Mouse (Mus musculus) brain, embryonic 14.5 days (tissue): ENCODE measurements at regions not wholly inside any gene's neighbourhood (a gene's known extent, or its start where the extent isn't known, plus 50 kb on each side); places are given as distances from the start of the nearest gene placed in this dataset.

Experiments used
- DNase-seq: peaks from one replicate; pipeline ENCODE4 v3.0.0-alpha.2; 2011; ENCODE audit warnings: low read depth
- CTCF ChIP-seq: fragments of 200-500 bp; IDR thresholded peaks from 2 replicates; pipeline ENCODE4 v1.5.1; 2012; ENCODE audit warnings: inconsistent platforms, mild to moderate bottlenecking, moderate library complexity, borderline replicate concordance; ENCODE audit not compliant: insufficient read depth, insufficient read length; ENCODE audit errors: extremely low read depth
- POLR2A ChIP-seq: fragments of 200-500 bp; IDR thresholded peaks from 2 replicates; pipeline ENCODE4 v1.6.1; 2012; ENCODE audit warnings: mild to moderate bottlenecking, inconsistent platforms, borderline replicate concordance; ENCODE audit not compliant: poor library complexity, insufficient read depth, insufficient read length, severe bottlenecking; ENCODE audit errors: extremely low read depth

DNA sequence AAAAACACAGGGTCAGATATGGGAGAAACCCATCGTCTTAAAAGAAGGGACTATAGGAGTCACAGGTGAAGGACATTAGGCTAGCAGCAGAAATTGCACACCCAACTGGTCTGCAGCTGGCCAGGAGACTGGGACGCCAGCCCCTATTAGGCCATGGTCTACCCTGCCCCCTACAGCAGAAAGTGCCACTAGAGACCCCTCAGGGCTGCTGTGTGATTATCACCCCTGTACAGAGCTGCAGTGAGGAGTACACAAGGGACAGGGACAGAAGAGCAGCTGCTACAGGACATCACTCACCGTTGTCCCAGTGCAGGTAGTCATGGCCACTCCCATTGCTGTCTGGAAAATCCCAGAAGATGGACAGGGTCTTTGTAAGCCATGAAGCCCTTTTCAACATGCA lies 157.9 kb upstream of the Agap1 start:
- DNase-seq, result no peak
- TF ChIP-seq POLR2A (no peak), CTCF (no peak)

DNA sequence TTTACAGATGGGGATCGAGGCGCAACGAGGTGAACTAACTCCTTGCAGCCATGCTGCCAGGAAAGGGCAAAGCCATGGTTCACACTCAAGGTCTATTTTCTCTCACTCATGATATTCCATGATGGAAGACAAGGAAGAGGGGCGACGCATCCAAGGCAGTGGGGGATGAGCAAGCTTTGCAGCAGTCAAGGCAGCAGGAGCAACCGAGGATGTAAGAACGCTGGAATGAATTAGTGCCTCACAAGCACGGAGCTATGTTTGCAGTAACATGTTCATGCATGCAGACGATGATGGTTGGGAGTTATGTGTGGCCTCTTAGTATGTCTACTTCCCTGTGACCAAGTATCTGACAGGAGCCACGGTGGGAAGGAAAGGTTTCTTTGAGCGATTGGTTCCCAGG lies 156.8 kb upstream of the Agap1 start:
- TF ChIP-seq CTCF, result no peak
- no peak for TF ChIP-seq POLR2A
- DNase-seq, result no peak

DNA sequence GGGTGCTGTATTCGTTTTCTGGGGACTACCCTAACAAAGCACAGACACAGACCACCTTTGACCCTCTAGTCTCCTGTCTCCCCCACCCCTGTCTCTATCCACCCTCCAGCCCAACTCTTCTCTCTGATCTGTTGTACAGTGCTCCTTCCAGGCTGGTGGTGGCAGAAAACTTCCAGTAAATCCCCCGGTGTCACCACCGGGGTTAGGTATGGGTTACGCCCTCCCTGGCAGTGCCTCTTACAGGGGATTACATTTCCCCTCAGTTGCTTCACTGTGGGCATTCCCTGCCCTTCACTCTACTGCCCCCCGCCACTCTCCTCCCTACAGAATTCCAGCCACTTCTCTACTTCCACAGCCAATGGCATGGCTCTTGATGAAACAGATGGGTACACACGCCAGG lies 153.5 kb upstream of the Agap1 start:
- TF ChIP-seq POLR2A (no peak), CTCF (no peak)
- DNase-seq, result no peak

DNA sequence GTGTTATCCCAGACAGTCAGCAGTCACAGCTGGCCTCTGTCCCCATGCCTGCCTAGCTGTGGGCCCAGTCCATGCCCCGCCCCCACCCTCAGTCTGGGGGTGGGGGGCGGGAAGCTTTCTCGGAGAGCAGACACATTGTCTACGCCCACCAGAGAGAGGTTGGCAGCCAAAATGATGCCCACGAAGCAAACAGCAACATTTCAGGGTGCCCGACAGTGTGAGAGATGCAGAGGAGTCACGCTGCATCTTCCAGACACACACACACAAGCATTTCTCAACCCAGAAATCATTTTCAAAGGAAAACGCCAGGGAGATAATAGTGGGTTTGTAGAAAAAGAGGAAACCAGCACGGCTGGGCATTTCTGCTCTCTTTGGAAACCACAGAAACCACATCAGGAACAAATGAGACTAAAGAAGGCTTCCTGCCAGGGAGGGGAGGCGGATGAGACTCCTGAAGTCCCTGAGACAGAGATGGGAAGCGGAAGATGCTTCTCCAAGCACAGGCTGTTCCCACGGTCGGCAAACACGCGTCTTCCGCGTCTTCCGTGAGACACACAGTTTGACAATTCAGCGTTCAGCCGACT lies 152.1 kb upstream of the Agap1 start:
- no peak for TF ChIP-seq CTCF
- TF ChIP-seq POLR2A, result no peak

DNA sequence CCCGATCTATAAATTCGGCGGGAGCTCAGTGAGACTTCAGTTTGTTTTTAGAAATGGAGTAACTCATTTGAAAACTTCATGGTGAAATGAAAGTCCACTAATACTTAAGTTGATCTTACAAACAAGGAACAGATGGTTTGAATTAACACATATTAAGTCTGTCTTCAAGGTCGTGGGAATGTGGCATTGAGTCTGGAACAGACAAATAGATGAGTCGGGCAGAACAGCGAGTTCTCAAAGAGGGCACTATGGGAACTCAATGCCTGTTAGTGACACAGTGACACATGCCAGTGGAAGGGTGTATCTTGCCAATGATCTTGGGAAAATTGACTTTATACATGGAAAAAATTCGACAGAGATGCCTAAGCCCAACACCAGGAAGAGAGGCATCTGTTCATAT lies 149.4 kb upstream of the Agap1 start:
- no peak for DNase-seq
- no peak for TF ChIP-seq POLR2A
- no peak for TF ChIP-seq CTCF

More for the DNA sequence above, 152.1 kb upstream of the Agap1 start:
- DNase-seq, result peak; percentile 59

DNA sequence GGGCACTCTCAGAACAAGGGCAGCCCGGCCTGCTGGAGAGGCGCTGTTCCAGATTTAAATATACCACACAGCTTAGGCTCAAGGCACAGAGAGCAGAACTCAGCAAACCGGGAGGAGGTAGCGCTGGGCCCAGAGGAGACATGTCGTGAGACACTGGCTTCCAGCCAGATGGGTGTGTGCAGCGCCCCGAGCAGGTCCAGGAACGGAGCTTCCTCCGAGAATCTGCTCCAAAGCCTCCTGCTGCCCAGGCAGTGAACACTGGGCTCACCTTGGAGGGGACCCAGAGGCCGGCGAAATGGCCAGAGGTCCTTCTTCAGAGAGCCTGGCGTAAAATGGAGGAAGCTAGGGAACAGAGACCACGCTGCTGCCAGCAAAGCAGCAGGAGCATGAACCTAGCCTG lies 145.8 kb upstream of the Agap1 start:
- no peak for TF ChIP-seq POLR2A
- TF ChIP-seq CTCF, result no peak
- DNase-seq, result peak; percentile 79

DNA sequence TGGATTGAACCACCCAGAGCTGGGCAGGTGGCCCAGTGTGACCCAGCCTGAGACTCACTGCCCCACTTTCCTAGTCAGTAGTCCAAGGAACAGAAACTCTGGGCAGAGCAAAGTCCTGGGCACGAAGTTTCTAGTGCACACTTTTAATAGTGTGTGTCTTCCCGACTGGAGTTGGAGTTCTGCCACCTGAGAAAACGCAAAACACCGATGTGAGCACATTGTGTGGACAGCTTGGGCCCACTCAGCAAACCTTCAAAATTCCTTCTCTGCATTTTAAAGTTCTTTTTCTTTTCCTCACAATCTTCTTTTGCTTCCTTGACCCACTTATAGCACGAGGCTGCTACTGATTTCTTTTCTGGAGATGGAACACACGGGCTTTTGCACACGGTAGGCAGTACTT lies 141.5 kb upstream of the Agap1 start:
- DNase-seq, result no peak
- no peak for TF ChIP-seq POLR2A
- TF ChIP-seq CTCF, result no peak

DNA sequence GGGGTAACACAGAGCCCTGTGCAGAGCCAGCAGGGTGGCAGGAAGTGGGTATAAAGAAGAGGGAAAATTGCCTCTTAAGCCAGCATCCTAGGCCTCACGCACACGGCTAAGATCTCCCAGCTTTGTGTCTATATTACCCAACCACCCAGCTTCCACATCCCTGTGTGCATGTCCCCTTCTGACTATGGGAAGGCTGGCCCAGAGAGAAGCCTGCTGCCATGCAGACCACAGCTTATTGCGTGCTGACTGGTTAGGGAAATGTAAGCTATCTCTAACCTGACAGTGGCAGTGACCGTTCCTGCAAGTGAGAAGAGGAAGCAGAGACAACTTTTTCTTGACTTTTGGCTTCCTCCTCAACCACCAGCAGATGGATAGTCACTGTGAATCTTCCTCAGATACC lies 136.7 kb upstream of the Agap1 start:
- no peak for DNase-seq
- no peak for TF ChIP-seq CTCF
- TF ChIP-seq POLR2A, result no peak

DNA sequence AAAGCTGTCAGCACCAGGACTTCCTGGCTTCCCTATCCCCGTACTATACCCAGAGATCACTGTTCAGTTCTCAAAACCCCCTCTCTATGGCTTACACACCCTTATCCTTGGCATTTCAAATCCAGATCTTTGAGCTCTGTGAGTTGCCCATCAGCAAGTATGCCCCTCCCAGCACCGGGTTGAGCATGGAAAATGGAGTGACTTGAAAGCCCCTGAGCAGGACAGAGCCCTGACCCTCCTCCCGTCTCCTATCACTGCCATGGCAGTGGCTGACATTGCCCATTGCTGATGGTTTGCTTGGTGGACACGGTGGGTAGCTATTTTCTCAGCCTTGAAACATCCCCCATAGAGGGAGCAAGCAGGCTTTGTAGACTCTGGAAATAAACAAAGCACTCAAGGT lies 135.9 kb upstream of the Agap1 start:
- TF ChIP-seq POLR2A, result no peak
- no peak for TF ChIP-seq CTCF

DNA sequence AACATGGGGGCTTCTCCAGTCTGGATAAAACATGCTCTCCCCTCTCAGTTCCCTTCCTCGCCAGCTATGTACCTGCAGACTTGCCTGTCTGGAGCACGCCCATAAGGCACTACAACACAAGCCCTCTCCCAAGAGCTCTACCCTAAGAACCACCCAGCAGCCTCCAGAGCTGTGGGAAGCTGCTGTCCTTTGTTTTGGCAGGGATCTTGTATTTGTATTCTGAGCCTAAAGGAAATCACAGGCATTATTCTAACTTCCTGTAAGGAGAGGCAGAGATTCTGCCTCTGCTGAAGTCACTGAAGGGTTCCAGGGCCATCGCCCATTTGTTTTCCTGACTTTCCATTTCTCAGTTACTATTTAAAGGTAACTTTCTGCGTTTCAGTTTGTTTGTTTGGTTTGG lies 132.0 kb upstream of the Agap1 start:
- DNase-seq, result no peak
- TF ChIP-seq CTCF (no peak), POLR2A (no peak)

More for the DNA sequence above, 135.9 kb upstream of the Agap1 start:
- DNase-seq, result no peak

DNA sequence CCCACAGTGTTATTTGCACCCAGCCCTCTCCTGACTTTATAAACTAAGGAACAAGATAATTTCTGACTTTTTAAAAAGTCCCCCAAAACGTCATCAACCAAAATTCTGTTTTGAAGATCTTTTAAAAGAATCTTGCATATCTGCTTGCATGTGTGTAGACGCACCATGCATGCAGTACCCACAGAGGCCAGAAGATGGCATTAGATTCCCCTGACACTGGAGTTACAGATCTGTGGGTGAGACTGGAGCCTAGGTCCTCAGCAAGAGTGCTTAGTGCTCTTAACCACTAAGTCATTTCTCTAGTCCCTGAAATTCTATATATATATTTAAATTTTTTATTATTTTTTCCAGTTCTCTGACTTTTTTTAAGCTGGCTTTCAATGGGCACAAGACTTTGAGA lies 131.5 kb upstream of the Agap1 start:
- TF ChIP-seq CTCF (peak; percentile 62; the same call in 1 of the 2 replicates), POLR2A (no peak)
- DNase-seq, result peak; percentile 67

DNA sequence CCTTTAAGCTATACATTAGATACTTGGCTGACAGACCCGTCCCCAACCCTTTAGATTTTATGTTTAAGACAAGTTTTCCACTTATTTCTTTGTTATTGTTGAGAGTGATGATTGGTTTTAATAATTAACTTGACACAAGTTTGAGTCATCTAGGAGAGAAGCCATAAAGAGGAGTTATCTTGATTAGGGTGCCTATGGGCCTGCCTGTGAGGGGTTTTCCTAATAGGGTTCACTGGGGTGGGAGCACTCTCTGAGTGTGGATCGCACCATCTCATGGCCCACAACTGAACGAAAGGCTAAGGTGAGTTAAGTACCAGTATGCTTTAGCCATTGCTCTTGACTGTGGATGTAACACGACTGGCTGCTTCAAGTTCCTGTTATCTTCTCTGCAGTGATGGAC lies 123.3 kb upstream of the Agap1 start:
- TF ChIP-seq CTCF, result no peak
- no peak for TF ChIP-seq POLR2A
- no peak for DNase-seq

DNA sequence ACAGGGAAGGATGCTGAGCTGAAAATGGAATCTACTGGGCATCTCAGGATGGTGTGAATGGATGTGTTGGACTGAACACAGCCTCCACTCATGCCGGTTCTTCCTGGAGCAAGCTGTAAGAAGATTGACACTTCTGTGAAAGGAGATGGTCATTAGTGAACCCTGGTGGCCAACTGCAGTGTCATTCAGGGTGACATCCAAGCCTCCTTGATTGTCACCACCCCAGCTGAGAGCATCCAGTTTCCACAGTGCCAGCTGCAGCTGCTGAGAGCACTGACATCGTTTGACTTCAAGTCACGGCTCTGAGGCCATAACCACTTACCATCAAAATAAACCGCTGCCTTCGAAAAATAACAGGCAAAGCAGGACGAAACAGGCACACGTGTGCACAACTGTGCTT lies 121.9 kb upstream of the Agap1 start:
- TF ChIP-seq POLR2A (no peak), CTCF (no peak)
- DNase-seq, result peak; percentile 57

DNA sequence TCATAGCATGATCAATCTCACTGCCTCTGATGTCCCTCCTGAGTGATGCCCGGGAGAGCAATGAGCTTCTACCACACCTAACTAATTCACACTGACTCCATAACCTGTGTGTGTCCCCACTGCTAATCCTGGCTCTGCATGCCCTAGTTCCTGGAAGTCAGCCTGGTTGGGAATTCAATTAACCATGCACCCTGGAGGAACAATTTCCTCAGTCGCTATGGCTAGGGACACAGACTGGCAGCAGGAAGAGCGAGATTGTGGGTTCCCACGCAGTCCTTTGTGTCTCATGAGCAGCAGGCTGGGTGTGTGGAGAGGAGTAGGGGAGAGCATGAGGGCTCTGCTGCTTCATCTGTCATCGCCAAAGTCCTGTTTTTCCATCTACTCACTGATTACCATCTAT lies 116.7 kb upstream of the Agap1 start:
- DNase-seq, result no peak
- TF ChIP-seq POLR2A, result no peak
- TF ChIP-seq CTCF, result no peak

DNA sequence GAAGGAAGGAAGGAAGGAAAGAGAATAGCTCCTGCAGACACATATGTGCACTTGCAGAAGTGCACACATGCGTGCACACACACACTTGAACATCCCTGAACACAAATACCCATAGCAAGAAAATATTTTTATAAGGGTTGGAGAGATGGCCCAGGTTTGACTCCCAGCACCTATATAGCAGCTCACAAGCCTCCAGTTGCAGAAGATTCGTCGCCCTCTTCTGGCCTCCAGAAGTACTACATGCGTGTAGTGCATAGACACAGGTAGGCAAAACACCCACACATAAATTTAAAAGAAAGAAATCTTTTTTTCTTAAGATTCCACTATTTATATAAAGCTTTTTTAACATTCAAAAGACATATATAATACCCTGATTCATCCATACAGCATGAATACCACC lies 111.8 kb upstream of the Agap1 start:
- no peak for TF ChIP-seq POLR2A
- TF ChIP-seq CTCF, result peak; percentile 46; the same call in 1 of the 2 replicates
- no peak for DNase-seq
